Mouse (Mus musculus) G1E (cell line): Measurements from ENCODE around the gene Papola.

ENCODE experiments used
- CTCF ChIP-seq: IDR thresholded peaks from 2 replicates; pipeline ENCODE4 v1.5.1; 2012; ENCODE audit warnings: low read depth, low read length, inconsistent platforms, mixed read lengths
- GATA1 ChIP-seq: IDR thresholded peaks from 2 replicates; pipeline ENCODE4 v1.6.1; 2012; ENCODE audit warnings: borderline replicate concordance, low read length, inconsistent platforms, mixed read lengths
- POLR2AphosphoS5 ChIP-seq: IDR thresholded peaks from 2 replicates; pipeline ENCODE4 v1.6.1; 2012; ENCODE audit warnings: low read depth, low read length, inconsistent platforms; ENCODE audit not compliant: insufficient replicate concordance
- TAL1 ChIP-seq: conservative IDR thresholded peaks from 2 replicates; pipeline ENCODE4 v1.6.1; 2012; ENCODE audit warnings: low read depth, low read length, inconsistent platforms, mixed read lengths

DNA sequence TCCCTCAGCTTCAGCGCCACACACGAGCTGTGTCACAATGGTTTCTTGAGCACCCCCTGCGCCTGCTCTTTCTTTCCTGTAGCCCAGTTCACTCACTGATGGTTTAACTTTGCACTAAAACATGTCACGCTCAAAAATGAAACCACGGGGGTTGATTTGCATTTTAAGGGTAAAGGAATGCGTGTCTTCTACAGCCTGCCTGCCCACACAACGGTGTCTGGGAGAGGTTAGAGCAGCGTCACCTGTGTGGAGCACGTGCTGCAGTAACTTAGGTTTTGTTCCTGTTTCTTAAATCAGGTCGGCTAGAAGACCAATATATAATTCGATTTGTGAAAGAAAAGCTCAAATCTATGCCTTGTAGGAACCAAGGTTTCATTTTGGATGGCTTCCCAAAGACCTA lies 23.3 kb upstream of the Papola start:
- TF ChIP-seq CTCF (no peak), POLR2AphosphoS5 (no peak), TAL1 (no peak), GATA1 (no peak)
